Mouse (Mus musculus): ENCODE data around the gene Milr1.

- TF ChIP-seq CTCF (IDR thresholded peaks at IDR 0.05; ENCODE audit: low read depth) (no peak), EP300 (IDR thresholded peaks at IDR 0.05; ENCODE audit: low read depth) (no peak)
Observed at GRCm38 (mm10) chr11:106777395-106777794, 26.4 kb downstream of the Milr1 start.
